Mouse (Mus musculus) heart, embryonic 16.5 days (tissue): ENCODE results near the gene Hspa1b. TPM values are rescaled to one million over a fixed set of nuclear protein-coding genes. Genes with fewer than 3 reads are reported as not detected.

Experiments
- ATAC-seq: fragments of 200-750 bp; cut with Nextera tagmentation; replicated peaks from 2 replicates; pipeline ENCODE4 v1.8.0; 2017; ENCODE audit warnings: moderate number of reproducible peaks; ENCODE audit not compliant: insufficient read depth, low FRiP score; ENCODE audit errors: extremely low read depth
- H3K27ac ChIP-seq: fragments of 300-500 bp; sonication (generic); 2 replicates; pipeline ENCODE4 v1.5.1; 2014; ENCODE audit warnings: mild to moderate bottlenecking, low read length, control low read depth, moderate library complexity
- H3K27me3 ChIP-seq: fragments of 300-500 bp; sonication (generic); 2 replicates; pipeline ENCODE4 v1.6.1; 2014; ENCODE audit warnings: low read length, mixed read lengths; ENCODE audit not compliant: control insufficient read depth, insufficient read depth
- H3K36me3 ChIP-seq: fragments of 300-500 bp; sonication (generic); 2 replicates; pipeline ENCODE4 v1.6.1; 2014; ENCODE audit not compliant: control insufficient read depth, insufficient read depth
- H3K4me1 ChIP-seq: fragments of 300-500 bp; sonication (generic); 2 replicates; pipeline ENCODE4 v1.6.1; 2014; ENCODE audit warnings: low read length, mixed read lengths; ENCODE audit not compliant: control insufficient read depth, insufficient read depth
- H3K4me2 ChIP-seq: fragments of 300-500 bp; sonication (generic); 2 replicates; pipeline ENCODE4 v1.6.1; 2014; ENCODE audit warnings: low read depth, mild to moderate bottlenecking, control low read depth, low read length
- H3K4me3 ChIP-seq: fragments of 300-500 bp; sonication (generic); 2 replicates; pipeline ENCODE4 v1.5.1; 2014; ENCODE audit warnings: mild to moderate bottlenecking, control low read depth, low read length
- H3K9ac ChIP-seq: fragments of 300-500 bp; sonication (generic); 2 replicates; pipeline ENCODE4 v1.6.1; 2014; ENCODE audit warnings: low read length, control low read depth
- H3K9me3 ChIP-seq: fragments of 300-500 bp; sonication (generic); replicated peaks from 2 replicates; pipeline ENCODE4 v1.6.1; 2016; ENCODE audit warnings: low read length; ENCODE audit not compliant: control insufficient read depth
- WGBS: fragments of 180-500 bp; shearing (Covaris S2); extraction: QIAGEN DNeasy Blood & Tissue Kit; methylation state at CpG from one replicate; pipeline ENCODE4 v1.1.7; 2014; 5-methylcytosine and 5-hydroxymethylcytosine counted together
- polyA plus RNA-seq: library from polyadenylated mRNA; unstranded; fragments of >200 nt; fragmentation: Nextera tagmentation; extraction: Ambion mirVana; gene quantifications from 2 replicates; pipeline ENCODE4 v1.2.1, GENCODE M21; 2015

The Hspa1b gene
- polyA plus RNA-seq, 1 experiment from 2014 or later, result 0.18 TPM

DNA sequence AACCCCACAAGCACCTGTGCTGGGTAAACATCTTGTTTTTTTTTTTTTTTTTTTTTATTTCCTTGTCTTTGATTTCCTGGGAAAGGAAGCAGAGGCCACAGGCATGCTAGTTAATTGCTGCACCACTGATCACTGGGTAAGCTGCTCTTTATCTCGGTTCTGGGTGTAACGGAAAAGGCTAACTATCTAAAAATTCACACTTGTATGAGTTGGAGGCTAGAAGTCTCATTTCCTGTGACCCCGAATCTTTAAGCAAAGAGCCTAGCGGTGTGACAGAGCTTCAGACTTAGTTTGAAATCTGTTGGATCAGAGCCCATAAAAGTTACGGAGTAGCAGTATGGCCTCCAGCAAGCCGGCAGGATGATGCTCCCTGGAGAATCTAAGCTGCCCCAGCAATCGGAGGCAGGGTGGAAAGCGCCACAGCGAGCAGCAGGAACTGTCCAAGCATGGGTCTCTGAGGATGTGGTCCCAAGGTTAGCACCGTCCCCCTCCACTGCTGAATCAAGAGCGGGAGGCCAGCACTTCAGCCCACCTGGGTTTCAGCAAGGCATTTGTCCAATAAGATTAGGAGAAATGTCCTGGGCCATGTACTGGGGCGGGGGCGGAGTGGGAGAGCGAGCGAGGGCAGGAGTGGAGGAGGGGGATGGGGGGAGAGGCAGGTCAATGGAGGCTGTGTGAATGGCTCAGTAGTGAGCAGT is 17.5 kb downstream of the Hspa1b start:
- peaks cover 6% of the 10 kb centered on the region for H3K4me1 ChIP-seq
- WGBS, result 11% methylated on average over 15 of the region's 15 CpGs
- ATAC-seq, result peak; percentile 28; the same call in 1 of the 2 replicates
- no peaks in the 10 kb centered on the region for H3K27me3 ChIP-seq
- H3K4me2 ChIP-seq, result peak overlapping the region; percentile 65
- no peaks in the 10 kb centered on the region for H3K36me3 ChIP-seq
- peak overlapping the region; percentile 47 for H3K4me3 ChIP-seq
- peak overlapping the region; percentile 56 for H3K9ac ChIP-seq
- peak overlapping the region; percentile 66 for H3K27ac ChIP-seq
- no peaks in the 10 kb centered on the region for H3K9me3 ChIP-seq

GRCm38 (mm10) chr17:34937960-34938505 is 21.0 kb downstream of the Hspa1b start:
- Histone ChIP-seq H3K36me3 (0 out of 2 replicates have a peak, but pooled peaks cover 3% of the 10 kb centered on the region), H3K27me3 (no peaks in the 10 kb centered on the region), H3K9ac (no peak overlapping the region), H3K27ac (no peak overlapping the region), H3K9me3 (no peaks in the 10 kb centered on the region), H3K4me1 (peaks cover 6% of the 10 kb centered on the region), H3K4me2 (no peak overlapping the region), H3K4me3 (no peak overlapping the region)
- 82% methylated on average over 6 of the region's 6 CpGs for WGBS
- no peak for ATAC-seq

- Histone ChIP-seq H3K27me3 (no peaks in the 10 kb centered on the region), H3K9ac (no peak overlapping the region), H3K4me2 (no peak overlapping the region), H3K4me1 (0 out of 2 replicates have a peak, but pooled peaks cover 7% of the 10 kb centered on the region), H3K27ac (no peak overlapping the region), H3K9me3 (no peaks in the 10 kb centered on the region), H3K4me3 (no peak overlapping the region), H3K36me3 (0 out of 2 replicates have a peak, but pooled peaks cover 3% of the 10 kb centered on the region)
- ATAC-seq, result no peak
- WGBS, result 42% methylated on average over 8 of the region's 8 CpGs
Measured at GRCm38 (mm10) chr17:34934830-34935229, 24.2 kb downstream of the Hspa1b start.

DNA sequence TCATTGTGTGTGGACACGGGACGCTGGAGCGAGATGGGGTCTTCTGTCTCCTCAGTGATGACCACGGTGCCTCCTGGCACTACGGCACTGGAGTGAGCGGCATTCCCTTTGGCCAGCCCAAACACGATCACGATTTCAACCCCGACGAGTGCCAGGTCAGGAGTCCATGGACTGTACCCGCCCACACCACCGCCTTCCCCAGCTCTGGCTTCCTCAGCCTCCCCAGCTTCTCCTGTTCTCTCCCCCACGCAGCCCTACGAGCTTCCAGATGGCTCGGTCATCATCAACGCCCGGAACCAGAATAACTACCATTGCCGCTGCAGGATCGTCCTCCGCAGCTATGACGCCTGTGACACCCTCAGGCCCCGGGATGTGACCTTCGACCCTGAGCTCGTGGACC is 25.0 kb downstream of the Hspa1b start:
- Histone ChIP-seq H3K27me3 (no peaks in the 10 kb centered on the region), H3K4me1 (0 out of 2 replicates have a peak, but pooled peaks cover 7% of the 10 kb centered on the region), H3K4me2 (0 out of 2 replicates have a peak overlapping the region, but pooled peaks have one; percentile 9), H3K9ac (no peak overlapping the region), H3K9me3 (no peaks in the 10 kb centered on the region), H3K4me3 (no peak overlapping the region), H3K27ac (no peak overlapping the region), H3K36me3 (0 out of 2 replicates have a peak, but pooled peaks cover 3% of the 10 kb centered on the region)
- ATAC-seq, result no peak
- WGBS, result 76% methylated on average over 24 of the region's 24 CpGs

DNA sequence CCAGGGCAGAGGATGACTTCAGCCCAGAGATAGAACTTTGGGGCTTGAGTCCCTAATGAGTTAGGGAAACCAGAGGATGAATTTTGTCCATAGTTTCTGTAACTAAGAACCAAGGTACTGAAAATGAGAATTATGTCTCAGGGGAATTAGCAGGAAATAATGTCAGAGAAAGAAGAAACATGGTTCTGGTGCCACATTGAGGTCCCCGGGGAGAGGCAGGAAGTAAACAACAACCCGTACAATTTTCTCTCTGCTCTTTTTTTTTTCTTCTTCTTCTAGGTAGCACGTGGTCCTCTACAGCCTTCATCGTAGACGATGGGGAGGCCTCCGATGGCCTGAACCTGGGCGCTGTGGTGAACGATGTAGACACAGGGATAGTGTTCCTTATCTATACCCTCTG is 26.8 kb downstream of the Hspa1b start:
- H3K27ac ChIP-seq, result no peak overlapping the region
- peak overlapping the region; percentile 90 for H3K9ac ChIP-seq
- H3K4me2 ChIP-seq, result peak overlapping the region; percentile 99
- WGBS, result 79% methylated on average over 8 of the region's 8 CpGs
- ATAC-seq, result no peak
- 0 out of 2 replicates have a peak, but pooled peaks cover 3% of the 10 kb centered on the region for H3K36me3 ChIP-seq
- H3K4me1 ChIP-seq, result 0 out of 2 replicates have a peak, but pooled peaks cover 7% of the 10 kb centered on the region
- H3K9me3 ChIP-seq, result no peaks in the 10 kb centered on the region
- no peaks in the 10 kb centered on the region for H3K27me3 ChIP-seq
- H3K4me3 ChIP-seq, result peak overlapping the region; percentile 80

DNA sequence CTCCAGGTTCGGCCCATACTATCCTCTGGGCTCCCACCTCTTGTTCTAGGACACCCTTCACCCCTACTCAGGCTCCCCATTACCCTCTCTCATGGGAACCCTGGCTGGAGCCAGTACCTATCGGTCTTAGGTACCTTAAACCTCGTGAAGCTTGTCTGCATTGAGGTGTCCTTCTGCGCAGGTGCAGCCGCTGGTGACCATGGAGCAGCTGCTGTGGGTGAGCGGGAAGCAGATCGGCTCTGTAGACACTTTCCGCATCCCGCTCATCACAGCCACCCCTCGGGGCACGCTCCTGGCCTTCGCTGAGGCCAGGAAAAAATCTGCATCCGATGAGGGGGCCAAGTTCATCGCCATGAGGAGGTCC is 27.3 kb downstream of the Hspa1b start:
- Histone ChIP-seq H3K9me3 (no peaks in the 10 kb centered on the region), H3K4me1 (0 out of 2 replicates have a peak, but pooled peaks cover 7% of the 10 kb centered on the region), H3K27me3 (no peaks in the 10 kb centered on the region), H3K4me2 (peak overlapping the region; percentile 99), H3K27ac (no peak overlapping the region), H3K4me3 (peak overlapping the region; percentile 80), H3K36me3 (0 out of 2 replicates have a peak, but pooled peaks cover 3% of the 10 kb centered on the region), H3K9ac (peak overlapping the region; percentile 90)
- WGBS, result 13% methylated on average over 14 of the region's 14 CpGs
- ATAC-seq, result peak; percentile 12; the same call in 1 of the 2 replicates

- ATAC-seq, result peak; percentile 98
- under 1% methylated on average over 38 of the region's 38 CpGs for WGBS
- peak within 1 kb of the TSS; percentile 54 for H3K27ac ChIP-seq
Measured at GRCm38 (mm10) chr17:34931061-34931734, 27.8 kb downstream of the Hspa1b start, which contains the start of gene Neu1. Gene Neu1, plus strand, starts transcription at chr17:34931253.

GRCm38 (mm10) chr17:34928841-34929240 is 30.2 kb downstream of the Hspa1b start:
- Histone ChIP-seq H3K9me3 (no peaks in the 10 kb centered on the region), H3K27me3 (no peaks in the 10 kb centered on the region), H3K4me1 (0 out of 2 replicates have a peak, but pooled peaks cover 7% of the 10 kb centered on the region), H3K4me3 (no peak overlapping the region), H3K4me2 (no peak overlapping the region), H3K36me3 (no peaks in the 10 kb centered on the region), H3K9ac (no peak overlapping the region), H3K27ac (no peak overlapping the region)
- ATAC-seq, result no peak
- 30% methylated on average over 4 of the region's 4 CpGs for WGBS

More at GRCm38 (mm10) chr17:34931061-34931734, 27.8 kb downstream of the Hspa1b start, which contains the start of gene Neu1:
- Histone ChIP-seq H3K9ac (peak within 1 kb of the TSS; percentile 90), H3K9me3 (no peaks in the 10 kb centered on the region), H3K4me1 (0 out of 2 replicates have a peak, but pooled peaks cover 7% of the 10 kb centered on the region), H3K4me3 (peak within 1 kb of the TSS; percentile 80), H3K36me3 (0 out of 2 replicates have a peak, but pooled peaks cover 3% of the 10 kb centered on the region), H3K4me2 (peak within 1 kb of the TSS; percentile 99), H3K27me3 (no peaks in the 10 kb centered on the region)
